Mouse (Mus musculus) forebrain, embryonic 16.5 days (tissue): ENCODE data around the gene Top3b. TPM values are rescaled to one million over a fixed set of nuclear protein-coding genes. Genes with fewer than 3 reads are reported as not detected.
A peak's percentile ranks its signal among the peaks of the same experiment; 100 is the strongest.
"Not testable (repeated sequence)": the region's sequence is repeated elsewhere in the genome, so short reads cannot be mapped to it uniquely, and the experiment has no call there.

Experiments
- ATAC-seq: fragments of 200-750 bp; cut with Nextera tagmentation; 2 replicates; pipeline ENCODE4 v1.8.0; 2017; ENCODE audit warnings: mild to moderate bottlenecking, moderate library complexity
- H3K27ac ChIP-seq: fragments of 300-500 bp; sonication (generic); 2 replicates; pipeline ENCODE4 v1.5.1; 2014; ENCODE audit warnings: low read length, control low read depth
- H3K27me3 ChIP-seq: fragments of 300-500 bp; sonication (generic); replicated peaks from 2 replicates; pipeline ENCODE4 v1.6.1; 2014; ENCODE audit warnings: low read length; ENCODE audit not compliant: control insufficient read depth, insufficient read depth
- H3K36me3 ChIP-seq: fragments of 300-500 bp; sonication (generic); 2 replicates; pipeline ENCODE4 v1.6.1; 2014; ENCODE audit not compliant: control insufficient read depth, insufficient read depth
- H3K4me1 ChIP-seq: fragments of 300-500 bp; sonication (generic); replicated peaks from 2 replicates; pipeline ENCODE4 v1.6.1; 2014; ENCODE audit warnings: low read length; ENCODE audit not compliant: control insufficient read depth, insufficient read depth
- H3K4me2 ChIP-seq: fragments of 300-500 bp; sonication (generic); 2 replicates; pipeline ENCODE4 v1.6.1; 2014; ENCODE audit warnings: mild to moderate bottlenecking, low read length, control low read depth
- H3K4me3 ChIP-seq: fragments of 300-500 bp; sonication (generic); replicated peaks from 2 replicates; pipeline ENCODE4 v1.5.1; 2014; ENCODE audit warnings: mild to moderate bottlenecking, low read length, control low read depth
- H3K9ac ChIP-seq: fragments of 300-500 bp; sonication (generic); replicated peaks from 2 replicates; pipeline ENCODE4 v1.6.1; 2014; ENCODE audit warnings: low read depth, low read length, control low read depth
- H3K9me3 ChIP-seq: fragments of 300-500 bp; sonication (generic); 2 replicates; pipeline ENCODE4 v1.6.1; 2016; ENCODE audit warnings: low read length; ENCODE audit not compliant: control insufficient read depth
- WGBS: fragments of 180-500 bp; shearing (Covaris S2); extraction: QIAGEN DNeasy Blood & Tissue Kit; methylation state at CpG from one replicate; pipeline ENCODE4 v1.1.7; 2014; 5-methylcytosine and 5-hydroxymethylcytosine counted together
- polyA plus RNA-seq: library from polyadenylated mRNA; unstranded; fragments of >200 nt; fragmentation: Nextera tagmentation; extraction: Ambion mirVana; gene quantifications from 2 replicates; pipeline ENCODE4 v1.2.1, GENCODE M21; 2015

Top3b gene
- polyA plus RNA-seq, 1 experiment from 2014 or later, result 72.5 TPM

GRCm38 (mm10) chr16:16856054-16856453 is 14.5 kb upstream of the Top3b start:
- not testable (repeated sequence) for H3K9ac ChIP-seq, H3K27ac ChIP-seq, H3K4me3 ChIP-seq, ATAC-seq, H3K27me3 ChIP-seq, H3K4me1 ChIP-seq, H3K9me3 ChIP-seq, H3K4me2 ChIP-seq, H3K36me3 ChIP-seq
- WGBS, result 82% methylated on average over 9 of the region's 9 CpGs

- H3K9me3 ChIP-seq, result no peaks in the 10 kb centered on the region
- no peaks in the 10 kb centered on the region for H3K36me3 ChIP-seq
- no peak overlapping the region for H3K4me2 ChIP-seq
- H3K4me1 ChIP-seq, result no peaks in the 10 kb centered on the region
- H3K4me3 ChIP-seq, result no peak overlapping the region
- no peak for ATAC-seq
- no peak overlapping the region for H3K9ac ChIP-seq
- H3K27ac ChIP-seq, result no peak overlapping the region
- no peaks in the 10 kb centered on the region for H3K27me3 ChIP-seq
- 78% methylated on average over 13 of the region's 13 CpGs for WGBS
Observed at GRCm38 (mm10) chr16:16856731-16857476, 13.6 kb upstream of the Top3b start.

- H3K4me3 ChIP-seq, result no peak overlapping the region
- no peaks in the 10 kb centered on the region for H3K36me3 ChIP-seq
- no peaks in the 10 kb centered on the region for H3K27me3 ChIP-seq
- no peaks in the 10 kb centered on the region for H3K4me1 ChIP-seq
- H3K9ac ChIP-seq, result no peak overlapping the region
- ATAC-seq, result no peak
- no peaks in the 10 kb centered on the region for H3K9me3 ChIP-seq
- H3K4me2 ChIP-seq, result no peak overlapping the region
- no peak overlapping the region for H3K27ac ChIP-seq
- 81% methylated on average over 3 of the region's 3 CpGs for WGBS
Observed at GRCm38 (mm10) chr16:16862288-16862687, 8.2 kb upstream of the Top3b start.

GRCm38 (mm10) chr16:16863978-16864377 is 6.6 kb upstream of the Top3b start, which contains the start of gene Igll1:
TSS of gene Igll1 (minus strand) at chr16:16863985.
- Histone ChIP-seq H3K4me1 (no peaks in the 10 kb centered on the region), H3K36me3 (no peaks in the 10 kb centered on the region), H3K9me3 (no peaks in the 10 kb centered on the region), H3K4me2 (no peak within 1 kb of the TSS), H3K4me3 (no peak within 1 kb of the TSS), H3K9ac (no peak within 1 kb of the TSS), H3K27me3 (no peaks in the 10 kb centered on the region), H3K27ac (no peak within 1 kb of the TSS)
- WGBS, result 81% methylated on average over 2 of the region's 2 CpGs
- ATAC-seq, result no peak

- ATAC-seq, result no peak
- H3K9ac ChIP-seq, result no peak overlapping the region
- no peaks in the 10 kb centered on the region for H3K9me3 ChIP-seq
- H3K4me1 ChIP-seq, result no peaks in the 10 kb centered on the region
- no peak overlapping the region for H3K4me3 ChIP-seq
- no peaks in the 10 kb centered on the region for H3K36me3 ChIP-seq
- H3K27ac ChIP-seq, result no peak overlapping the region
- H3K4me2 ChIP-seq, result no peak overlapping the region
- H3K27me3 ChIP-seq, result no peaks in the 10 kb centered on the region
Observed at GRCm38 (mm10) chr16:16865217-16865616, 5.3 kb upstream of the Top3b start.

- Histone ChIP-seq H3K4me3 (no peak overlapping the region), H3K4me2 (no peak overlapping the region), H3K27me3 (no peaks in the 10 kb centered on the region), H3K36me3 (no peaks in the 10 kb centered on the region), H3K27ac (no peak overlapping the region), H3K9ac (no peak overlapping the region), H3K4me1 (no peaks in the 10 kb centered on the region), H3K9me3 (no peaks in the 10 kb centered on the region)
- WGBS, result 52% methylated on average over 4 of the region's 5 CpGs
- no peak for ATAC-seq
Observed at GRCm38 (mm10) chr16:16865696-16866561, 4.6 kb upstream of the Top3b start.

GRCm38 (mm10) chr16:16870241-16870616 is 307 bp upstream of the Top3b start:
- H3K27me3 ChIP-seq, result no peaks in the 10 kb centered on the region
- ATAC-seq, result peak; percentile 57
- H3K9me3 ChIP-seq, result no peaks in the 10 kb centered on the region
- H3K36me3 ChIP-seq, result no peaks in the 10 kb centered on the region
- H3K27ac ChIP-seq, result peak overlapping the region; percentile 92
- H3K4me1 ChIP-seq, result peaks cover 10% of the 10 kb centered on the region
- peak overlapping the region; percentile 74 for H3K4me3 ChIP-seq
- 38% methylated on average over 7 of the region's 7 CpGs for WGBS
- H3K9ac ChIP-seq, result peak overlapping the region; percentile 80
- H3K4me2 ChIP-seq, result peak overlapping the region; percentile 75

GRCm38 (mm10) chr16:16879025-16879424 is 8.5 kb downstream of the Top3b start:
- H3K27ac ChIP-seq, result no peak overlapping the region
- peaks cover 6% of the 10 kb centered on the region for H3K9me3 ChIP-seq
- no peak overlapping the region for H3K4me3 ChIP-seq
- no peaks in the 10 kb centered on the region for H3K4me1 ChIP-seq
- WGBS, result 93% methylated on average over 5 of the region's 5 CpGs
- H3K9ac ChIP-seq, result no peak overlapping the region
- H3K4me2 ChIP-seq, result no peak overlapping the region
- no peak for ATAC-seq
- peaks cover 43% of the 10 kb centered on the region for H3K36me3 ChIP-seq
- H3K27me3 ChIP-seq, result no peaks in the 10 kb centered on the region

GRCm38 (mm10) chr16:16888341-16888740 is 17.8 kb downstream of the Top3b start:
- H3K4me3 ChIP-seq, result no peak overlapping the region
- no peak overlapping the region for H3K27ac ChIP-seq
- no peaks in the 10 kb centered on the region for H3K4me1 ChIP-seq
- no peaks in the 10 kb centered on the region for H3K27me3 ChIP-seq
- H3K9ac ChIP-seq, result no peak overlapping the region
- ATAC-seq, result no peak
- 100% methylated on average over 1 of the region's 1 CpGs for WGBS
- no peak overlapping the region for H3K4me2 ChIP-seq
- H3K9me3 ChIP-seq, result no peaks in the 10 kb centered on the region
- H3K36me3 ChIP-seq, result peaks cover 63% of the 10 kb centered on the region
